Mouse (Mus musculus) cerebellum, adult 2 months (tissue): ENCODE data around the gene Zfand2b.

ENCODE experiments used
- CTCF ChIP-seq: fragments of 200-500 bp; IDR thresholded peaks from 2 replicates; pipeline ENCODE4 v1.5.1; 2011; ENCODE audit warnings: low read depth, mild to moderate bottlenecking, control low read depth, low read length, moderate library complexity, borderline replicate concordance; ENCODE audit not compliant: insufficient read depth
- POLR2A ChIP-seq: fragments of 200-500 bp; IDR thresholded peaks from 2 replicates; pipeline ENCODE4 v1.6.1; 2011; ENCODE audit warnings: low read length, control low read depth, borderline replicate concordance; ENCODE audit not compliant: insufficient read depth

GRCm38 (mm10) chr1:75216797-75217585 lies 48.5 kb downstream of the Zfand2b start:
- TF ChIP-seq CTCF (no peak), POLR2A (no peak)
